Mouse (Mus musculus): ENCODE data around the gene Zswim7. TPM values are rescaled to one million over a fixed set of nuclear protein-coding genes. Genes with fewer than 3 reads are reported as not detected.

Gene Zswim7
- total and polyA plus RNA-seq, 3 experiments: 4.5 to 15.3 (median 13.8) TPM

DNA sequence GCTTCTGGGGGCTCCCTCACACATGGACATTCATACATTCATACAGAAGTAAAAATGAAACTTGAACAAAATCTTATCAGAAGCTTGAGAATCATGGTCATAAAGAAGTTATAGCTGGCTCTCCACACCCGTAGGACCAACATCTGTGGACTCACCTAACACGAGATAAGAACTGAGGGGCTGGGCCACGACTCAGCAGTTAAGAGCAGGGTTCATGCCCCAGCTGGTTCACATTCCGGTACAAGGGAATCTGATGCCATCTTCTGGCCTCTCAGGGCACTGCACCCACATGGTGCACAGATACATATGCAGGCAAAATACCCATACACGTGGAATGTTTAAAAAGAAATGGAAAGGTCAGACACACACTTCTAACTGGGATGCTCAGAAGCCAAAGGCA, 3.1 kb downstream of the Zswim7 start:
- no peak overlapping the region for H3K4me3 ChIP-seq (ENCODE audit: low read depth, low read length)
- TF ChIP-seq POLR2AphosphoS5 (IDR thresholded peaks at IDR 0.05; ENCODE audit: insufficient replicate concordance, low read depth, low read length) (no peak), CTCF (IDR thresholded peaks at IDR 0.05; ENCODE audit: low read depth, low read length) (peak; percentile 81)
- peaks cover 21% of the 10 kb centered on the region for H3K36me3 ChIP-seq (replicated peaks)
- DNase-seq (ENCODE audit: low spot score) (peak; percentile 27), ATAC-seq (ENCODE audit: extremely low read depth, insufficient number of reproducible peaks, low FRiP score, poor library complexity, severe bottlenecking) (no peak)
- no peaks in the 10 kb centered on the region for H3K9me3 ChIP-seq (replicated peaks)
- no peaks in the 10 kb centered on the region for H3K27me3 ChIP-seq (ENCODE audit: insufficient read depth, low read length)
- peaks cover 27% of the 10 kb centered on the region for H3K4me1 ChIP-seq (ENCODE audit: insufficient read depth, low read depth, low read length)

DNA sequence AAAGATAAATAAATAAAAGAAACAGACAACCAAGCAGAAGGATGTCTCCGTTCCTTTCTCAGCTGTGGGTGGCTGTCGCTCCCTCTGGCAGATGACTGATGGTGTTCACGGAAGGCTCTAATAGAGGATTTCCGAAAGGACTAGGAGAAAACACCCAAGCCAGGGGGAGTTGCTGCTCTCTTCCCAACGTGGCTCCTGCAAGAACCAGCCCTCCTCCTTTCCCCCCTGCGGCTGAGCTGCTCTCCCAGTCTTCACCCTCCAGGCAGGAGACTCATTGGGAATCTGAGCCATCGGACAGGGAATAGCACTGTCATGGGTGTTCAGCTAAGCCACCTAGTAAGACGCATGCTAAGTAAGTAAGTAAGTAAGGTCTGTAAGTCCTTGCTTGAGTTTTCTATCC, 4.1 kb downstream of the Zswim7 start:
- peaks cover 21% of the 10 kb centered on the region for H3K4me1 ChIP-seq (ENCODE audit: insufficient read depth, low read depth, low read length)
- no peak for TF ChIP-seq TAL1 (conservative IDR thresholded peaks at IDR 0.05; ENCODE audit: low read depth, low read length)
- DNase-seq (ENCODE audit: low spot score) (no peak), ATAC-seq (ENCODE audit: extremely low read depth, insufficient number of reproducible peaks, low FRiP score, poor library complexity, severe bottlenecking) (no peak)
- peaks cover 16% of the 10 kb centered on the region for H3K36me3 ChIP-seq (replicated peaks)
- H3K9me3 ChIP-seq (replicated peaks): no peaks in the 10 kb centered on the region
- H3K4me3 ChIP-seq (ENCODE audit: low read depth, low read length): no peak overlapping the region
- no peaks in the 10 kb centered on the region for H3K27me3 ChIP-seq (ENCODE audit: insufficient read depth, low read length)

DNA sequence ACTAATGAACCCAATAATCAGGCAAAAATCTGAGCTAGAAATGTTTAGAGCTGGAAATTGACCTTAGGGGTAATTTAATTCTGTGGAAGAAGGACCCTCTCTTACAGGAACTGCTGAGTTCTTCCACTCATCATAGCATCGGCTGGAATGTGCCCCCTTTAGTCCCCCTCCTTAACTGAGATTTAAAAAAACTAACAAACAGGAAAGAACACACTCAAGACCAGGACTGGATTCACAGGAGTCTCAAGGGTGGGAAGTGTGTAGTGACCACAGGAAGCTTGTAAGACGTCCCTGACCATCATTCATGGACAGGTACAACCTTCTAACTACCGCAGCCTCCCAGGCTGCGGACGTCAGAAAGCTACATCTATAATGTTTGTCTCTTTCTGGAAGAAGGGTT, 10.3 kb downstream of the Zswim7 start:
- peaks cover 49% of the 10 kb centered on the region for H3K36me3 ChIP-seq (replicated peaks)
- no peak overlapping the region for H3K4me3 ChIP-seq (ENCODE audit: low read depth, low read length)
- peaks cover 15% of the 10 kb centered on the region for H3K4me1 ChIP-seq (ENCODE audit: insufficient read depth, low read depth, low read length)
- DNase-seq (ENCODE audit: low spot score): no peak
- TF ChIP-seq POLR2AphosphoS5 (IDR thresholded peaks at IDR 0.05; ENCODE audit: insufficient replicate concordance, low read depth, low read length) (no peak), GATA2 (IDR thresholded peaks at IDR 0.05; ENCODE audit: borderline replicate concordance, low read depth, low read length) (no peak), TAL1 (conservative IDR thresholded peaks at IDR 0.05; ENCODE audit: low read depth, low read length) (no peak), GATA1 (IDR thresholded peaks at IDR 0.05; ENCODE audit: borderline replicate concordance, low read length) (no peak), CTCF (IDR thresholded peaks at IDR 0.05; ENCODE audit: low read depth, low read length) (no peak)
- H3K9me3 ChIP-seq (replicated peaks): no peaks in the 10 kb centered on the region
- no peaks in the 10 kb centered on the region for H3K27me3 ChIP-seq (ENCODE audit: insufficient read depth, low read length)
- ATAC-seq (ENCODE audit: extremely low read depth, insufficient number of reproducible peaks, low FRiP score, poor library complexity, severe bottlenecking): no peak

DNA sequence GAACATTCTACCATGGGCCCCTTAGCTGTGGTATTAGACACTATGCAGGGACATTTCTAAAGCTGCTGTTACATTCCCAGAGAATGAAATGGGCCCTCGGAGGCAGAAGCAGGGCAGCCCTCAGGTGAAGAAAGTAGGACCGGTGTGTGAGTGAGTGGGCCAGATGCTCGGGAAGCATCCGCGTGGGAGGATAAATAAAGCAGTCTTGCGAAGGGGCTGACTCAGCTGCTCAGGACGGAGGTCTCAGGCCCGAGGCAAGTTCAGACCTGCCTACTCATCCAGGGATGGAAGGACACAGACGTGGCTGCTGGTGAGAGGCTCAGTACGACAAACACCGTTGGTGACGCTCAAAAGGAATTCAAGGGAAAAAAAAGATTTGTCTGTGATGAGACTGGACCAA, 12.1 kb downstream of the Zswim7 start:
- peaks cover 51% of the 10 kb centered on the region for H3K36me3 ChIP-seq (replicated peaks)
- no peak overlapping the region for H3K4me3 ChIP-seq (ENCODE audit: low read depth, low read length)
- ATAC-seq (ENCODE audit: extremely low read depth, insufficient number of reproducible peaks, low FRiP score, poor library complexity, severe bottlenecking) (no peak), DNase-seq (ENCODE audit: low spot score) (no peak)
- peaks cover 15% of the 10 kb centered on the region for H3K4me1 ChIP-seq (ENCODE audit: insufficient read depth, low read depth, low read length)
- H3K9me3 ChIP-seq (replicated peaks): no peaks in the 10 kb centered on the region
- TF ChIP-seq GATA1 (IDR thresholded peaks at IDR 0.05; ENCODE audit: borderline replicate concordance, low read length): no peak
- H3K27me3 ChIP-seq (ENCODE audit: insufficient read depth, low read length): no peaks in the 10 kb centered on the region

DNA sequence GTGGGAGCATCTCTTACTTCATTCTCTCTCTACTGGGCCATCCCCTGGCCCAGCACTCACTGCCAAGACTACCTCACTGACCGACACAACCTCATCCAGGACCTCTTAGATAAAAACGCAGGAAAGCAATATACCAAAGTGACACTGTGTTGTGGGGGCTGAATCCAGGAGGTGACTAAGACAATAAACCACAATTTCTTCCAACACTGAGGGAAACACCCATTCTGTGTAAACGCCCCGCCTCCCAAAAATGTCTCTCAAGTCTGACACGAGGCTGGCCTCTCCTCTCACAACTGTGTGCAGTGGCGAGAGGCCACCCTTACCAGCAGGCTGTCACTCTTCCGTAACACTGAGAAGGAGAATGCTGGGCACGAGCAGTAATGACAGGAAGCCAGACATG, 12.8 kb downstream of the Zswim7 start:
- H3K36me3 ChIP-seq (replicated peaks): peaks cover 47% of the 10 kb centered on the region
- no peak for TF ChIP-seq GATA1 (IDR thresholded peaks at IDR 0.05; ENCODE audit: borderline replicate concordance, low read length)
- no peak for TF ChIP-seq GATA2 (IDR thresholded peaks at IDR 0.05; ENCODE audit: borderline replicate concordance, low read depth, low read length)
- TF ChIP-seq CTCF (IDR thresholded peaks at IDR 0.05; ENCODE audit: low read depth, low read length): no peak
- peaks cover 15% of the 10 kb centered on the region for H3K4me1 ChIP-seq (ENCODE audit: insufficient read depth, low read depth, low read length)
- H3K9me3 ChIP-seq (replicated peaks): no peaks in the 10 kb centered on the region
- no peak for DNase-seq (ENCODE audit: low spot score)
- ATAC-seq (ENCODE audit: extremely low read depth, insufficient number of reproducible peaks, low FRiP score, poor library complexity, severe bottlenecking): no peak
- peaks cover 5% of the 10 kb centered on the region for H3K27me3 ChIP-seq (ENCODE audit: insufficient read depth, low read length)
- H3K4me3 ChIP-seq (ENCODE audit: low read depth, low read length): no peak overlapping the region

DNA sequence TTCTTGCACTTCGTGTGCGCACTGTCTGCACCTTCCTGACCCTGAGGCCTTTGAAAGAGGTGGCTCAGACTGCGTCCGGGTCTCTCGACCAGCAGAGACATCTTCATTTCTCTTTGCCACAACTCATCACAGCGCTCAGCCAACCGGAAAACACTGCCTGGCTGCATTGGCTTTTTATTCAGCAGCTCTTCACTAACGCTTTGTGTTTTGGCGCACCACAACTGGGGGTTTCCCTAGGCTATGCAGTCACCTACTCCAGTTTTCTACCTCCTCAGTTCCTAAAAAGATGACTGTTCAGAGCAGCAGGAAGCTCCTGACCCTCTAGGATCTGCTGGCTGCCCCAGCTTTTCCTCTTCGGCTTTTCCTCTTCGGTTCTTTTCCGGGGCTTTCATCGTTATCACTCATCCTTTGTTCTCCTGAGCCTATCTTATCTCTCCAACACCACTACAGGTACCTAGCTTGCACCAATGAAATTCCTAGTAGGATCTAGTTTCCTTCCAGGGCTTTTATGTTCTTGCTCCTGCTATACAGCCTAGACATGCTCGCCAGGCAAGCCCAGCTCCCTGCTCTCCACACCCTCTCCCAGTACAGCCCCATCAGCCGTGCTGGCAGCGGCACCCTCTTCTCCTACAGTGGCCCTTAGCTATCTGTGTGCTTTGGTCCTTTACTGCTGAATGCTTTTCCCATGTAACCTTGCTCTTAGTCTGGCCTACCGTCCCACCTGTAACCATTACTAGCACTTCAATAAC, 14.5 kb downstream of the Zswim7 start:
- DNase-seq (ENCODE audit: low spot score): no peak
- Histone ChIP-seq H3K4me3 (ENCODE audit: low read depth, low read length) (no peak overlapping the region), H3K27me3 (ENCODE audit: insufficient read depth, low read length) (peaks cover 19% of the 10 kb centered on the region), H3K4me1 (ENCODE audit: insufficient read depth, low read depth, low read length) (peaks cover 15% of the 10 kb centered on the region), H3K9me3 (replicated peaks) (no peaks in the 10 kb centered on the region), H3K36me3 (replicated peaks) (peaks cover 43% of the 10 kb centered on the region)
- TF ChIP-seq CTCF (IDR thresholded peaks at IDR 0.05; ENCODE audit: low read depth, low read length): no peak
- TF ChIP-seq POLR2AphosphoS5 (IDR thresholded peaks at IDR 0.05; ENCODE audit: insufficient replicate concordance, low read depth, low read length): no peak
- no peak for TF ChIP-seq GATA2 (IDR thresholded peaks at IDR 0.05; ENCODE audit: borderline replicate concordance, low read depth, low read length)
- ATAC-seq (ENCODE audit: extremely low read depth, insufficient number of reproducible peaks, low FRiP score, poor library complexity, severe bottlenecking): no peak

DNA sequence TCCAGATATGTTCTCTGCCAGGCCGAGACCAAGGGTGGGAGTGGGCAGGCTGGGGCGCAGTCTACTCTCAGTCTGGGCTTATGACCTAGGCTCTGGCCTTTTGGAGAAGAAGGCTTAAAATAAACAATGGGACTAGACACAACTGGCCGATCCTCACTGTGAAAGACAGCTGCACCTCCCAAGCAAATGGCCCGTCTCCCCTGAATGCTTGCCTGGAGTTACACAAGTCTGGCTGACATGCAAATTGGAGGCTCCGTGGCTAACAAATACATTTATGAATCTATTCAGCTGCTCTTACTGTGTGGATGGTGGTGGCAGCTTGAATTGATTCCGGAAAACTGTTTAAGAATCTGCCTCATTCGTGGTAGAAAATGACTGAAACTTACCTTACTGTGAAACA, 15.5 kb downstream of the Zswim7 start:
- peaks cover 36% of the 10 kb centered on the region for H3K36me3 ChIP-seq (replicated peaks)
- peaks cover 19% of the 10 kb centered on the region for H3K4me1 ChIP-seq (ENCODE audit: insufficient read depth, low read depth, low read length)
- TF ChIP-seq GATA2 (IDR thresholded peaks at IDR 0.05; ENCODE audit: borderline replicate concordance, low read depth, low read length) (no peak), GATA1 (IDR thresholded peaks at IDR 0.05; ENCODE audit: borderline replicate concordance, low read length) (no peak), POLR2AphosphoS5 (IDR thresholded peaks at IDR 0.05; ENCODE audit: insufficient replicate concordance, low read depth, low read length) (no peak), TAL1 (conservative IDR thresholded peaks at IDR 0.05; ENCODE audit: low read depth, low read length) (no peak), CTCF (IDR thresholded peaks at IDR 0.05; ENCODE audit: low read depth, low read length) (no peak)
- H3K4me3 ChIP-seq (ENCODE audit: low read depth, low read length): no peak overlapping the region
- H3K27me3 ChIP-seq (ENCODE audit: insufficient read depth, low read length): peaks cover 29% of the 10 kb centered on the region
- no peak for DNase-seq (ENCODE audit: low spot score)
- no peak for ATAC-seq (ENCODE audit: extremely low read depth, insufficient number of reproducible peaks, low FRiP score, poor library complexity, severe bottlenecking)
- H3K9me3 ChIP-seq (replicated peaks): no peaks in the 10 kb centered on the region

Measured in G1E (cell line).